Mouse (Mus musculus): ENCODE results near the gene Sec11a.
"Not testable (repeated sequence)": the region's sequence is repeated elsewhere in the genome, so short reads cannot be mapped to it uniquely, and the experiment has no call there.

Sec11a gene

DNA sequence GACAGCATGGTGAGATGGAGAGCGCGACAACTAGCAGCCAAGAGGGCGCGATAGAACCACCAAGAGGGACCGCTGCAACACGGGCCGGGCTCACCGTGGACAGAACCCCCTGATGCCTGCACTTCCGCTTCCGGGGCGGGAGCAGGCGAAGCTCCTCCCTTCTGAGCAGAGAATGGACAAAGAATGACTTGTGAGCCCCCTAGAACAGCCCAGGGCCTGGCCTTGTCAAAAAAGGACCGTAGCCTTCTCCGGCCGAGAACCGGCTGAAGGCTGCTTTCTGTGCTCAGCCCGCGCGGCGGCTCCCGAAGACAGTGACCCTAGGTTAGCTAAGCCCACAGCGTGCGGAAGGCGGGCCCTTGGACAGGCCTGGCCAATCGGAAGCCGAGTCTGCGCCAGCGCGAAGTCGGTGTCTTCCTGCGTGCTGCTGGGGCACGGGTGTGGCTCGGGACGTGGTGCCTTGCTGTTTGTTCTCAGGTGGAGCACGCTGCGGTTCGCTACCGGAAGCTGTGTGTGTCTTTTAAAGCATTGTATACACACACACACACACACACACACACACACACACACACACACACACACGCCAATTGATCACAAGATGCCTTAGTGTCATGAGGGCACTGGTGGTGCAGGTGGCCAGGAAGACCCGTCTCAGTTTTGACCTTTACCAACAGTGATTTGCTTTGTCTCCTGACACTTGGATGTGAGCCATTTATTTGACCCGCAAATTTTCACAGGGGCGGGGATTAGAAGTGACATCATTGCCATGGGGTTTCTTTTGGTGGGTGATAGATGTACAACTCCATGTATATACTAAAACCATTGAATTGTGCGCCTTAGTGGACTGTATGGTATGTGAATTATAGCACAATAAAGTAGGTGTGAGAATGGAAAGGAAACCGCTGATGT is at the start of gene Sec11a:
Gene Sec11a, minus strand, starts transcription at position 336 of the 906 bp plus-strand sequence.
- peak; percentile 85 for DNase-seq (ENCODE audit: low read depth, low spot score)

DNA sequence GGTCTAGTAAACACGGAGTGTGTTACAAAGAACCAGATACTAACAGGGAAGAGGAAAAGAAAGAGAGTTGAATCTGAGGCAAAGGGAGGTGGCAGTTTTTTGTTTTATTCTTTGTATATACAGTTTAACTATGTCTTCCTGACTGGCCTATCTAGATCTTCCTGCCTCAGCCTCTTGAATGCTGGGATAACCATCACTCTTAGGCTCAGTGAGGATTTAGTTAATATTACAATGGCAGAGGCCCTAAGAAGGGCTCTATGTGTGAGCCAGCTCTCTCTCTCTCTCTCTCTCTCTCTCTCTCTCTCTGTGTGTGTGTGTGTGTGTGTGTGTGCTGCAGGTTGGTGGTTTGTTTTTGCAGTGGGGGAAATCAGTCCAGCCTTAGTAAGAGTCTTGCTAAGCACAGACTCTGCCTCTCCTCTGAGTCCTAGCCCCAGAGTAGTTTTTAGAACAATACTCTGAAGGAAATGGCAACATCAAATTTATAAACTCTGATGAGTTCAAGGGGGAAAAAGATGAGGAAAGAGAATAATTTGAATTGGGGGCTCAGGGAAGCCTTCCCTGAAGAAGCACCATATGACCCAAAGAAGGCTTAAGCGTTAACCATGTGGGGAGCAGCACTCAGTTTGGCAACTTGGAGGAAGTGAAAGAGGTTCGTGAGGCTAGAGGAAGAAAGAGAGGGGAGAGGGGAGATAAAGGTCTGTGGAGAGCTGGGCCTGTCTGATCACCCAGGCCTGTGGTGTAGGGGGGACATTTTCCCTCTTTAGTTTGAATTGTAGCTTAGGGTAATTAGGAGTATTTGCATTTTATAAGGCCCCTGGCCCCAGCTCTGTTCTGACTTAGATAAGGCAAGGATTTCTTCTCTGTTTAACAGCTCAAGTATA is 47.9 kb upstream of the Sec11a start:
- no peak for DNase-seq (ENCODE audit: low read depth, low spot score)

DNA sequence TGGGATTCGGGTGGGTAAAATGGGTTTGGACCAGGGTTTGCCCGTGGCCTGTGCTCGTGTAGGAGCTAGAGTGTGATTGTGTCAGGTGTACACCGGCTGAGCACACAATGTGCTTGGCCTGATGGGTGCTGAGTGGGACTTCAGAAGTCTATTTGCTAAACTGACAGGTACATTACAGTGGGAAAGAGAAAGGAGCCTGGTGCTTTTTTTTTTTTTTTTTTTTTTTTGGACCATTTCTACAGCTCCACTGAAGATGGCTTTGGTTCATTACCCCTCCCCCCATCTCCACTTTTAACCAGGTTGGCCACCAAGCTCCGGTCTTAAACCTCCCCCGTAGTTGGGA is 47.1 kb upstream of the Sec11a start:
- DNase-seq (ENCODE audit: low read depth, low spot score), result no peak

DNA sequence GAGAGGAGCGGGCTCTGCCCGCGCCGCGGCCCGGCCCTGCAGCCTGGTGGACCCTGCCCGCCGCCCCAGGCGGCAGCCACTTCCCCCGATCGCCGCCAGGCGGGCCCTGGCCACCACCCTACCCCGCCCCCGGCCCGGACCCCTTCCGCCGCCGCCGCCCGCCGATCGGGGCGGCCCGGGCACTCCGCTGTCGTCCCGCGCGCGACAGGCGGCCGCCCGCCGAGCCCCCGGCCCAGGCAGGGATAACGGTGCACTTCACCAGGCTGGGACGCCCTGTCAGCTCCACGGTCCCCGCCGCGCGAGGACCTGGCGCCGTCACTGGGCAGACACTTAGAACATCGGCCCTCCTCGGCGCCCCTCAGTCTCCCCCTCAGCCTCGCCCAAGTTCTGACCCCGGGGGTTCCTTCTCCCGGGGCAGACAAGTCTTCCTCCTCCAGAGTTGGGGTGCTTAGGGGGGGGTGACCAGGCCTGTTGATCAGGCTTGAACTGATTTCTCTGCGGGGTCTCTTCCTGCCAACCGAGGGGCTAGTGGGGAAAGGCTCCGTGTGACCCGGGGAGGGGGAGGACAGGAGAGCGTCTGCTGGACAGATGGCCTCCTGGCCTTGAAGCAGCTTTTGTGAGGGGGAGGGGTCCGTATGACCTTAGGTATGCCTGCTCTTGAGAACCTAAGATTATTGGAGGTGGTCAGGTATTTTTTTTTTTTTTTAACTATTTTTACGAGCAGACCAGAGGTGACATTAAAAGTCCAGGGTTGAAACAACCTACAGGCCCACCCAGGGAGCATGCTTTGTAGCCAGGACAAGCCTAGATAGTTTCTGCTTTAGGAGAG is 46.5 kb upstream of the Sec11a start:
- no peak for DNase-seq (ENCODE audit: low read depth, low spot score)

DNA sequence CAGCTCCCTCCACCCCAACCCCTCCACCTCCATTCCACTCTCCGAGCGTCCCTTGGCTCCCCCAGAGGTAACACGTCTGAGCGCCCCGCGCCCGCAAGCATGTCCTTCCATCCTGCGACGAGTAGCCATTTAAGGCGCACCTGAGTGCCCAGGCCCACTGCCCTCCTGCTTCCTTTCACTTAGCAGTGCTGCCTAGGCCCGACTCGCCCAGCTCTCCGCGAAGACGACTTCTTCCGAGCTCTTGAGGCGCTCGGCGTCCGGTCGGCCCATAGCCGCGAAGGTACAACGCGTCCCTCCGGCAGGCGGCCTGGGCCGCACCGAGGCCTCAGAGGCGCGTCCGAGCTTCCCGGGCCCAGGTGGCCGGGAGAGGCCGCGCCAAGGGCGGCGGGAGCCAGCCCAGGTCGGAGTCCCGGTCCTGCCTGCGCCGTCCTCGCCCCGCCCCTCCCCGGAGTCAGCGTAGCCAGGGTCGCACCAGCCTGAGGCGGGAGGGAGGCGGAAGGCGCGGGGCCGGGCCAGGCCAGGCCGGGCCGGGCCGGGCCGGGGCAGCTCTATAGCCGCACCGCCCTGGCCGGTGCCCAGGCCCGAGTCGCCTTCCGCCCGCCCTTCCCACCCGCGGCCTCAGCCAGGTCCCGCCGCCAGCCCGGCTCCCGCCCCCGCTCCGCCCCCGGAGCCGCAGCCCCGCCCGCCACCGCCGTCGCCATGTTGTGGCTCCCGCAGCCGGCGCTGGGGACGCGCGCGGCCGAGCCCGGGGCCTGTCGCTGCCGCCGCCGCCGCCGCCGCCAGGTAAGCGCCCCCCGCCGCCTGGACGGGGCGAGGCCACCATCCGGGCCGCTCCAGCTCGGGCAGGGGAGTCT is 45.6 kb upstream of the Sec11a start, which contains the start of gene Zfp592:
Gene Zfp592, plus strand, starts transcription at position 702 of the 854 bp plus-strand sequence.
- peak; percentile 71 for DNase-seq (ENCODE audit: low read depth, low spot score)

DNA sequence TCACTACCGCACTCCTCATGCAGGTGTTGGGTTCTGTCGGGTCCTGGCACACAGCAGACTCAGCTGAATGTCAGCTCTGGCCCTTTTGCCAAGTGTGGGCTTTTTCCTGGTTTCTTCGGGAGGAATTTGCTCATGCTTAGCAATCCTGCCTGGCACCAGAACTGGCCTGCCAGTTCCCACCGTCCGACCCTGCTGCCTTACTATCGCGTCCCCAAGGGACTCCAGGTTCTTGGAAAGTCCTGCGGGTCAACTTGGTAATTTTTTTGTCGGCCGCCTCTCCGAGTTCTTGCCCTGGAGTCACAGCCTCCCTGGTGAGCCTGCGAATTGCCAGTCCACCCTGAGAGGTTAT is 45.0 kb upstream of the Sec11a start:
- no peak for DNase-seq (ENCODE audit: low read depth, low spot score)

DNA sequence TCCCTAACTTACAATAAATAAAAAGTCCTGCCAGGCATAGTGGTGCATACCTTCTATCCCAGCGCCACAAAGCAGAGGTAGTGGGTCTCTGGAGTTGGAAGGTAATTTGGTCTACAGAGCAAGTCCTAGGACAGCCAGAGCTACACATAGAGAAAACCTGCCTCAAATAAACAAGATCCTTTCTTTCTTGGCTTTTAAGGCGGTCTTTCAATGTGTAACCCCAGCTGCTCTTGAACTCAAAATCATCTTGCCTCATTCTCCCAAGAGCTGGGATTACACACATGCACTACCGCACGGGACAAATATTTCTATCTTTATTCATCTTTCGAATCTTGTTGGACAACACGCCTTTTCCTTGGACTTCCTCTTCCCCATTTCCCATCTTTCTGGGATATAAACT is 44.5 kb upstream of the Sec11a start:
- no peak for DNase-seq (ENCODE audit: low read depth, low spot score)

DNA sequence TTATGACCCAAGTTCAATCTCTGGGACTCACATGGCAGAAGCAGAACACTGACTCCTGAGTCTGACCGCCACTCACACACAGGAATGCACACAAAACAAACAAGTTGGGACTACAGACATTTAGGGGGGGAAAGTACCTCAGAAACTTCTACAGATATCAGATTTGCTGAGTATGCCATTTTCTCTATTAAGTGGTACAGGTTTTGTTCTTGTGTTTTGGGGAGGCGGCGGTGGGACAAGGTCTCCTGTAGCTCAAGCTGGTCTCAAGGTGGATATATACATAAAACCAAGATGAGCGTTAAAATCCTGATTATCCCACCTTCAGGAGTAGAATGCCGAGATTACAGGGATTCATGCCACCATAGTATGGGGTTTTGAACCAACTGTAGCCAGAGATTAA is 44.0 kb upstream of the Sec11a start:
- DNase-seq (ENCODE audit: low read depth, low spot score), result no peak

DNA sequence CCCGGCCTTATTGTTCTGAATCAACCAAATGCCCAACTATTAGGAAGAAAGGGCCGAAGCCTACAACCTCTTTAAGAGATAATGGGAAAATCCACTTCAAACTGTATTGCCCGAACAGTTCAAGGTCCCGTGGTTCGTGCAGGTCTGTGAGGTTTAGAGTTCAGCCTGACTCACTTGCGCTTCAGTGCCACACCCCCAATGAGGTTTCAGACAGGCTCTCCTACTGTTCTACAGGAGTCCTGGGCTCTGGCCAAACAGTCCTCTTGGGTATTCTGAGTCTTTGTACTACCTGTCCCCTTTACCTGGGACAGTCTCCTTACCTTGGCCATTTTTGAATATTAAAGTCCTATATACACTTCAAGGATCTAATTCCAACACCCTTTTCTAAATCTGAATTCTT is 42.7 kb upstream of the Sec11a start:
- DNase-seq (ENCODE audit: low read depth, low spot score), result no peak

DNA sequence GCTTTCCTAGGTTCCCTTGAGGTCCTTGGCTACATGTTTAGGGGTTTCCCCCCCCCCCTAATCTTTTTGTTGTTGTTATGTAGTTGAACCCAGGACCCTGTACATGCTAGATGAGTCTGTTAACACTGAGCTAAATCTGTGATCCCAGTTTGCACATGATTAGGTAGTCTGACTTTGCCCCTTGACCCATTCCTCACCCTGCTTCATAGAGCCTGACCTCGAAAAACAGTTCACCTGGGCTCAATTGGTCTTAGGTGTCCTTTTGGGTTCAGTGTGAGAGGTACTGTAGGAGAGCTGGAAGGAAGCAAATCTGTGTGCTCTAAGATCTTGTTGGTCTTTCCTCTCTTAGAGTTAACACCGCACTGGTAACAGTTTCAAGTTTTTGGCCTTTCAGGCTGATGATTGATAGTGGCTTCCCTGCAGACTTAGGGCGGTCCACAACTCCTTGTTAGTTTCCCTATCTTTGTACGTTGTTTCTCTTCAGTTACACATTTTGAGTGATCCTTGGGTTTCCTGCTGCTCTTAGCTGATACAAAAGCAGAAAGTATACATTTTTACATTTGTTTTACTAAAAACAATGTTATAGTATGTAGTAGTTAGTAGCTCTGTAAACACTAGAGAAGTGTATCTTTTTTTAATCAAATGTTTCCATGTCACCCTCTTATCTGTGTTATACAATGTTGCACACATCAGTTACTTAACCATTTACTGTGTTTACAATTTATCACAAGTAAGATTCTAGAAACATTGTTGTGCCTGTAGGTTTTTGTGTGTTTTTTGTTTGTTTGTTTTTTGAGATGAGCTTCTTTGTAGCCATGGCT is 40.4 kb upstream of the Sec11a start:
- DNase-seq (ENCODE audit: low read depth, low spot score), result no peak

DNA sequence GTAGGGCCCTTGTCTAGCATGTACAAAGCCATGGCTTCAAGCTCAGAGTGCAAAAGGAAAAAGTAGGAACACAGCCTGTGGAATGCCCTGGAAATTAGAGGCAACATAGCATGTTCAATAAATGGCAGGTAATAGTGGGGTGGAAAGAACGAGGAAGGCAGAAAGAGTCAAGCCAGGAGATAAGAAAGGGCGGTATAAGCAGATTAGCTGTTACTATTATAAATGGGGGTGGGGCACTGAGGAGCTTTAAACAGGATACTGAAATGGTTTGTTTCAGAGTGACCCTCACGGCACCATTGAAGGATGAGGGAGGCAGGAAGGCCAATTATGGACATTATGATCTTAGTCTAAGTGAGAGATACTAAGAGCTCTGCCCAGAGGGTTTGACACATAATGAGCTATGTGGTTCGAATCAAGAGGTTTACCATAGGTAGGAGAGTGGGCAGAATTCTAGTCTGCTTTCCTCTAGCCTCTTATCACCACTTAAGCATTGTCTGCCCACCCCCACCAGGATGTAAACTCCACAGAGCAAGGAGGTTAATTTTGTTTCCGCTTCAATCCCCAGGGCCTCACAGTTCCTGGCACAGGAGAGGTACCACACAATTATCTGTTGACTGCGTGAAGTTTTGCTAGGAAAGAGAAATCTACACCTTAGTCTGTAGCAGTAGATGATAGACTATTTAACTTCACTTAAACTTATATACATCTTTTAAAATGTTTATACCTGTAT is 39.0 kb upstream of the Sec11a start:
- DNase-seq (ENCODE audit: low read depth, low spot score), result no peak

DNA sequence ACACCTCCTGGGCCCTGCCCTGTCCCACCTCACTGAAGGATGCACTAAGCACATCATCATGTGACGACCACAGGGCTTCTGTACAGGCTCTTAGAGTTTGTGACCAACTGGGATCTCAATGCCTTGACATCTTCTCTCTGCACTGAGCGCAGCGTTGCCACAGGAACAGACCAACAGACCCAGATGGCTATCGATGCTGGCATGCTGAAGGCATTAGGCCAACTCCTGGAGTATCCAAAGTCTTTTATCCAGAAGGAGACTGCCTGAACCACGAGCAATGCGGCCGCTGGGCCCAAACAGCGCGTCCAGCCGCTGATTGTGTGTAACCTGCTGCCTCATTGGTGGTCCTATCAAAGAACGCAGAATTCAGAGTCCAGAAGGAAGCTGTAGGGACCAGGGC is 33.0 kb upstream of the Sec11a start:
- DNase-seq (ENCODE audit: low read depth, low spot score), result no peak

DNA sequence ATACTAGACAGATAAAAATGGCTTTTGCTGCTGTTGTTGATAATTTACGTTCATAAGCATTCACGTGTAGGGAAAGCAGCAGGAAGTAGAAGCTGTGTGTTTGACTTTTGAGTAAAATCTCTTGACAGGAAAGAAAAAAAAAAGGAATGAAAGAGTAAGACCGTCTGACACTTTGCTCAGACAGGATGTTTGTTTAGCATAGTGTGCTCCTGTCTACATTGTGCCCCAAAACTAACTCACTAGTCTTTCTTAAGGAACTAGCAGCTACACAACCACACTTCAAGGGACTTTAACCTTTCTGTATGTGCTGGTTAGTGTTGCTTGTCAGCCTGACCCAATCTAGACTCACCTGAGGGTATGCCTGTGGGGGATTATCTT is 26.0 kb upstream of the Sec11a start:
- not testable (repeated sequence) for DNase-seq (ENCODE audit: low read depth, low spot score)

DNA sequence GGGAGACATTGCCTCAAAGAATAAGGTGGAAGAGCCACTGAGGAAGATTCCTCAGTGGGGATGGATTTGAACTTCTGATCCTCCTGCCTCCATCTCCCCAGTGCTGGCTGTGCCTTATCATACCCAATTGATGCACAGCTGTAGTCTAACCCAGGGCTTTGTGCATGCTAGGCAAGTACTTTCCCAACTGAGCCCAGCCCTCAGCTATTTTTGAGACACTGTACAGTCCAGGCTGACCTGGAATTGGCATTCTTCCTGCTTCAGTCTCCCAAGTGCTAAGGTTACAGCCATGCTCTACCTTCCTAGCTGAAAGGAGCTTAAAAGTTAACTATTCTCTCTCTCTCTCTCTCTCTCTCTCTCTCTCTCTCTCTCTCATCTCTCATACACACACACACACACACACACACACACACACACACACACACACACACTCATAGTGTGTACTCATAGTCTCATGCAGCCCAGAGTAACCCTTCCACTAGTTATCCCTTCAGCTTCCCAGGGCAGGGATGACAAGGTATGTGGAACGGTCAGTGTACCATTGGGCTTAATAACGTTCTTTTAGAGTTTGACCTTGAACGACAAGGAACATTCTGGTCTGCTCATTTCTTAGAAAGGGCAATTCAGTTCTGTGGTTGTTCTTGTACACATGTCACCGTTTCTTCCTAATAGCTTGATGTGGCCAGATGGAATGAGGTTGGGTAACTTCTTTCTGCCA is 25.5 kb upstream of the Sec11a start:
- not testable (repeated sequence) for DNase-seq (ENCODE audit: low read depth, low spot score)

DNA sequence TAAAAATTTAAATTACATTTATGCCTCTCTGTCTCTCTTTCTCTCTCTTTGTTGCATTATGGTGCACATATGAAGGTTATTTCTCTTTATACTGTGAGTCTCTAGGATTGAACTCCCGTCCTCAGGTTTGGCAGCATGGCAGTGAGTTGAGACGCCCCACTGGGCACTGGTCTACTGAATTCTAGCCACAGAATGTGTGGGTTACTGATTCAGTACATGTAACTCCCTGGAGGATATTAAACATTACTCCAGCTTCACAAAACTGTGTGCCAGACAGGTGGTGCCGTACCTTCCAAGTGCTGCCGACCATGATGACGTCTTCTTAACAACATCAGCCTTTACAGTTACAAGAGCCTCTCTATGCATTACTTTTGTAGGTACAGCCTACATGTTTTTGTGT is 24.5 kb upstream of the Sec11a start:
- no peak for DNase-seq (ENCODE audit: low read depth, low spot score)

DNA sequence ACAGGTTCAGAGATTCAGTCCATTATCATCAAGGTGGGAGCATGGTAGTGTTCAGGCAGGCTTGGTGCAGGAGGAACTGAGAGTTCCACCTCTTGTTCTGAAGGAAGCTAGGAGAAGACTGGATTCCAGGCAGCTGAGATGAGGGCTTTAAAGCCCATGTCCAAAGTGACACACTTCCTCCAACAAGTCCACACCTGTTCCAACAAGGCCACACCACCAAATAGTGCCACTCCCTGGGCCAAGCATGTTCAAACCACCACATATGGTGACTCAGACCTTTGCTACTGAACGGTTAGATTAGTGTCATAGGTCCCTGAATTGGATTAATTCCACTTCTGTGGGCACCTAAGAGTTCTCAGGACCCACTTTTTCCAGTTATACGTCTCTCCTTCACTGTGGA is 23.8 kb upstream of the Sec11a start:
- DNase-seq (ENCODE audit: low read depth, low spot score), result no peak

DNA sequence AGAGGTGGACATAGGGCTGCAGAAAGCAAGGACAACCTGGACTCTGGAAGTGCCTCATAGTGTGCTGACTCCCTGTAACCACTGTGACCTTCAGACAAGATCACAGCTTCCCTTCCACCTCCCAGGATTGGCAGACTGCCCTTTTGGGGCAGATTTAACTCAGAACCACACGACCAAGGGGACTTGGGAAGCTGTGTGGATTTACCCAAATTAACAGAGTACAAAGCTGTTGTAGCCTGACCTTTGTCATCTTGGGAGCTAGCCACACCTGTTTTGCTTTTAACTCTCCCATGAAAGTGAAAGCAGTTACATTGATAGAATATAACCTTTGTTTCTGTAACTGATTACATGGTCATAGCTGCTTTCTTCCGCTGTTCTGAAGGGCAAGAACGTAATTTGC is 23.3 kb upstream of the Sec11a start:
- DNase-seq (ENCODE audit: low read depth, low spot score), result no peak

DNA sequence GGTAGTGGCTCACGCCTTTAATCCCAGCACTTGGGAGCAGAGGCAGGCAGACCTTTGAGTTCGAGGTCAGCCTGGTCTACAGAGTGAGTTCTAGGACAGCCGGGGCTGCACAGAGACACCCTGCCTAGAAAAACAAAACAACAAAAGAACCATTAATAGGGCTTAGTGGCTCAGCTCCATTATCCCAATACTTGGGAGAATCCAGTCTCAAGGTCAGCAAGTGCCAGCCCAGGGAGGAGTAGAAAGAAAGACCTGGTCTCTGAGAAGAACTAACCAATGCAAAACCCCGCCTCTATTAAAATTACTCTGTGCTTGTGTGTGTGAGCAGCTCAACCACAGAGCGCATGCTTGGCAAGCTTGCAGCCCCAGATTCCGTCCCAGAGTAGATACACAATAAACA is 15.2 kb upstream of the Sec11a start:
- no peak for DNase-seq (ENCODE audit: low read depth, low spot score)

DNA sequence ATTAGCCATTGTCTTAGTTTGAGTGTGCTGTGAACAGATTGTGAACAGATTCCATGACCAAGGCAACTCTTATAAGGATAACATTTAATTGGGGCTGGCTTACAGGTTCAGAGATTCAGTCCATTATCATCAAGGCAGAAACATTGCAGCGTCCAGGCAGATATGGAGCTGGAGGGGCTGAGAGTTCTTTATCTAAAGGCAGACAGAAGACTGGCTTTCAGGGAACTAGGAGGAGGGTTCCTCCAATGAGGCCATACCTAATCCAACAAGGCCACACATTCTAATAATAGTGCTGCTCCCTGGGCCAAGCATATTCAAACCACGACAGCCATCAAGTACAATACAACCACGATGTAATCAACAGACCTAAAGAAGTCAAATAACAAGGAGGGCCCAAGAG is 11.4 kb upstream of the Sec11a start:
- no peak for DNase-seq (ENCODE audit: low read depth, low spot score)
